Mouse (Mus musculus) embryo, embryonic 10.5 days (tissue): ENCODE measurements around the gene Gbf1.

ENCODE experiments used
- DNase-seq: peaks from one replicate; pipeline ENCODE4 v3.0.0-alpha.2; 2015; ENCODE audit warnings: low spot score

The Gbf1 gene

DNA sequence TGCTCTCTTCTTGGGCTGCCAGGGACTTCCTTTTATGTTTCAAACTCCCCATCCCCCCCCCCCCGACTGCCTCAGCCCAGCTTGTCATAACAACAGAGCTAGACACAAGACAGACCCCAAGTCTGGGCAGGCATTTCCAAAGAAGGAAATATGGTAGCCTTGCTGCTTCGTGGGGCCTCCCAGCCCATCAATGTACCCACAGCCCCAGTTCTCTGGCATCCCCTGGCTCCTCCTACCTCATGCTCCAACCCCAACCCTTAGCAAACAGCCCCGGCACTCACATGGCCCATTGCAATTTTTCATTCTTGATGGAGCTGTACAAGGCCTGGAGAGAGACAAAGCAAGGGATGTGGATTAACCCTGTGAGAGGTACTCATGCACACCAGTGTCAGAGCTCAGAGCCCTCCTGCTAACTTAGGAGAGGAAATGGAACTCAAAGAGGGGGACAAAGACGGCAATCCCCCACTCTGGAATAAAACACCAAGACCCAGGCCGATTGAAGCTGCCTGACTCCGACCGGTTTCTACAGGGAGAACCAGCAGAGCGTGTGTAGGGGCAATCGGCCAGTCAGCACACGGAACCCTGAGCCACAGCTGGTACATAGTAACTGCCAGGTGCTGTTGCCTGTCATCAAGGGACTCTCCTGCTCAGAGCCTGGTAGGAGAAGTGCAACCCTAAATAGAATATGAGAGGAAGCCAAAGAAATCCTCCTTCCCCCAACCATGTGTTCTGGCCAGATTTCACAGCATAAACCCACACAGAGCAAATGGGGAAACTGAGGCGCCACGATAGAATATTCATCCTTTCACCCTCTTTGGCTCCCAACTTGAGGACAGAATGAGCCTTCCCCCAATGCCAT, 163.7 kb downstream of the Gbf1 start:
- no peak for DNase-seq

DNA sequence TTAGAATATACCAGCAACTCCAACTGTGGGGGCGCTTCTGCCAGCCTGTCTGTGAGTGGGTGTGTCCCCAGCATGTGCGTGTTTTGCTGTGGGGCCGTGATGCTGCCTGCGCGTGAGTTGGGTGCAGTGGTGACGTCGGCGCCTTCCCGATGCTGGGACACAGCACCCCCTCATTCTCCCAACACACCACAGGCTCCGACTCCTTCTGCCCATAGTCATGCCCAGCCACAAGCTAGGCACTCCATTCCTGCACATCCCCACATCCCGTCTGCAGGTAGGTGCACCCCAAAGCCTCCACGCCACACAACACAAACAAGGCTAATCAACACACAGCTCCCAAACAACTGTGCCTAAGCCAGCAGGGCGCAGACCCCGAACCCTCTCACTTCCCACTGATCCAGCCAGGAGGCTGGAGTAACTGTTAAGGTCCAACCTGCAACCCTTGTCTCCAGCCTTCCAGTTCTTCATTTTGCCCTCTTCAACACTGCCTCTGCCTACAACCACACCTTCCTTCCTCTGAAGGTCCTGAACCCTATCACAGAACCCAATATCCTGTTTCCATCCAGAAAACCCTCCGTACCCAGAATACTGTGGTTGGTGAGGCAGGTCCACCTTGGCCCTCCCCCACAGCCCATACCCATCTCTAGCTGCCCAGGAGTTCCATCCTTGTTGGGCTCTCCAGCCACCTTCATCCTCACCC, 164.7 kb downstream of the Gbf1 start:
- no peak for DNase-seq

DNA sequence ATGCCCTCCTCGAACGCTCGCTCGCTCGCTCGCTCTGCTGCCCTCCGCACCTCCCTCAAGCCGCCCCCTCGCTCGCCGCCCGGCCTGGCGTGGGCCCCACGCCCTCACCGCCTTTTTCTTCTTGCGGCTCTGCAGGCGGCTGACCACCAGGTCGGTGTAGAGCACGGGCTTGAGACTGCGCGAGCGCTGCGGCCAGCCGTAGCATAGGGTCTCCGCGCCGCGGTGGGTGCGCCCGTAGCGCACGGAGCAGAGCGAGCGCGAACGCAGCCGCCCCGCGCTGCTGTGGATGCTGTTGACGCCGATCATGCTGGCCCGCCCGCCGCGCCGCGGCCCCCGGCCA, 165.2 kb downstream of the Gbf1 start:
- DNase-seq: no peak

DNA sequence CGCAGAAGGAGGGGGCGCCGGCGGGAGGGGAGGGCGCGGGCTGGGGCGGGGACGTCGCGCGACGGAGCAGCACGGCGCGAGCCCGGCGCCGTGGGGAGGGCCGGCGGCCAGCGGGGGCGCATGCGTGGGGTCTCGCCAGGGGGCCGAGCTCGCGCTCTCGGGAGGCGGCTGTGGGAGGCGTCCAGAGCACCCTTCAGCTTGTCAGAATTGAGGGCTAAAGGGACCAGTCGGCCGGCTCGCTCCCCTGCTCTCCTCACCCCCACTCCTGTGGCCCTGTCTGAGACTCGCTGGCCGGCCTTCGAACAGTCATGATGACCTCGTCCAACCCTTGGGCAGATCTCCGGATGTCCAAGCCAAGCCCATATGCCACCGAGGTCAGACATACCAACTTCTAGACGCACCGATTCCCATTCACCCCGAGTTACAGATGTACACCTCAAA, 165.7 kb downstream of the Gbf1 start:
- DNase-seq: no peak

DNA sequence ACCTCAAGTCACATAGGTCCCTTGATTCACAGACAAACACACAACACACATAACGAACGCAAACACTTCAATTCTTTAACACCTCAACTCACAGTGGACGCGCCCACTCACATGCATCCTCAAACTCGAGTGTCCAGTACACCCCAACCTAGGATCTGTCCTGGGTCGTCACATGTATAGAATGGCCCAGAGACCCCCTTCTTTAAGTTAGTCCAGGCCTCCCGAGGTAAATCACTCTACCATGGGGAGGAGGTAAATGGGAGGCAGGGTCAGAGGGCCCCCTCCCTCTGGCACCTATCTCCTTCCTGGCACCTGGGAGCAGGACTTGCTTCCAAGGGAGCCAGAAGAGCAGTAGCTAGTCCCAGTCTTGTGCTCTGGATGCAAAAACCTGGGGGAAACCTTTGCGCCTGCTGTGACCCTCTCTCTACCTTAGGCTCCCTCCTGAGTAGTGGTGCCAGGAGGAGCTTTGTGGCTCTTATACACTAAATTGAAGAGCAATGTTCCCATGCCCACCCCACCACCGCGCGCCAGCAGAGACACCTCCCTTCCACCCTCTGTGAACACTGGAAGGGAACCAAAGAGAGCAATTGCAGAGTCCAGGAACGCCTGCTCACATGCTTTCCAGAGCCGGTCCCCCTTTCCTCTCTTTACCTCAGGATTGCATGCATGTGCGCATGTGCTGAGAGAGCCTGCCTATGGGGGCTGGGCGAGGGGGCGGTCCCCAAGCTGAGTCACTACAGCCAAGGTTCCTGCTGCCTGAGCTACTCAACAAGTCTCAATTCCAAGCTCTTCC, 166.5 kb downstream of the Gbf1 start:
- peak; percentile 68 for DNase-seq

DNA sequence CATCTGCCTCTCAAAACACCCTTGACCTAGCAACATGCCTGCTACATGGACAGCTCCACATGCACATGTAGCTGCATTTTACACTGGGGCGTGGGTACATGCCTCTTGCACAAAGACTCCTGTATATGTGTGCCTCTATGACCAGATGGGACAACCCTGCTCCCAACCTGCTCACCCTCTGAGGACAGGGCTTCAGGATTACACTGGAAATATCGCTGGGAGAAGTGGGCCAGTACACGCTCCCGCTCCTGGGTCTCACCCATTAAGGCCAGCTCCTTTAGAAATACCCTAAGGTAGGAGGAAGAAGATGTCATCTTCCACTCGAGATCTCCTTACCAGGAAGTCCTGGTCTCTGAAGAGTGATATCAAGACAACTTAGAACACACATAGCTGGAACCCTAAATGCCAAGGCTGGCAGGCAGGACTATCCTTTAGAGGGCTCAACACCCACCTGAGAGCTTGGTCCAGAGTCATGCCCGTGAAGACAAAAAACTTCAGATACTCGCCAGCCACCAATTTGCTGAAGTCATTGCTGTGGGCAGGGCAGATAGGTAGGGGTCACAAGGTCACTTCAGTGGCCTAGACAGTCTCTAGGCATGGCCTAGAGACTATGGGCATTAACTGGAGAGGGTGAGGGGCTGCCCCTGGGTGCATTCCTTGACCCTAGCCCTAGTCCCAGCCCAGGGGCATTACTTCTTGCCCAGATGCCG, 167.9 kb downstream of the Gbf1 start:
- DNase-seq: no peak

DNA sequence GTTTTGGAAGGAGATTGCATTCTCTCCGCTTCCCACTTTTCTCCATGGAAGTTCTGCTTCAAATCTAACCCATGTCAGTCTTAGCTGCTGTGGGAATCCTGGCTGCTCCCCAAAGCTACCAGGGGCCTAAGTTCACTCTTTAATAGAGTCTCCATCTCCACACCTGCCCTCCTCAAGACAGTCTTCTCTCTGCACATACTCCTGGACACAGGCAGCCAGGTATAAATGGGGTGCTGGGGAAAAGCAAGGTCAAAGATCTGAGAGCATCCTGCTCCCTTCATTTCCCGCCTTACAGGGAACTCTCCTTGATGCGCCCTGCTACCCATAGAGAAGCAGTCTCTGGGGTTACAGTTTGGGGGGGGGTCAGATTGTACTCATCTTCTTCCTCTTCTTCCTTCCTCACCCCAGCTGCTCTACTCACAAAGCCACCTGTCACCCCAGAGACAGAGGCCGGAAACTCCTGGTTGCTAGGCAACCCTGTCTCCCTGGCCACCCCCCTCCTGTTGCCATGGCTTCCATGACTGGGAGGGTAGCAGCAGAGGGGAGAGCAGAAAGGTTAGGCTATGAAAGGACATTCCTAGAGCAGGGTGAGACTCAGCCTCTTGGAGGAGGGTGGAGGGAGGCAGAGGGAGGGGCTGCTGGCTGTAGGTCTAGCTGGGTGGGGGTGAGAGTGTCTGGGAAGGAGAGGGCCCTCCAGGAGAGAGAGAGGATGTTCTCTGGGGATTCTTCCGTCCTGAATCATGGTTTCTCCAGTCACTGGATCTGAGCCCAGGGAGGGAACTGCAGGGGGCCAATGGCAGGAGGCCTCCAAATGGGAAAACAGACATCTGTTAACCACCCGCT, 169.0 kb downstream of the Gbf1 start:
- DNase-seq: peak; percentile 79

DNA sequence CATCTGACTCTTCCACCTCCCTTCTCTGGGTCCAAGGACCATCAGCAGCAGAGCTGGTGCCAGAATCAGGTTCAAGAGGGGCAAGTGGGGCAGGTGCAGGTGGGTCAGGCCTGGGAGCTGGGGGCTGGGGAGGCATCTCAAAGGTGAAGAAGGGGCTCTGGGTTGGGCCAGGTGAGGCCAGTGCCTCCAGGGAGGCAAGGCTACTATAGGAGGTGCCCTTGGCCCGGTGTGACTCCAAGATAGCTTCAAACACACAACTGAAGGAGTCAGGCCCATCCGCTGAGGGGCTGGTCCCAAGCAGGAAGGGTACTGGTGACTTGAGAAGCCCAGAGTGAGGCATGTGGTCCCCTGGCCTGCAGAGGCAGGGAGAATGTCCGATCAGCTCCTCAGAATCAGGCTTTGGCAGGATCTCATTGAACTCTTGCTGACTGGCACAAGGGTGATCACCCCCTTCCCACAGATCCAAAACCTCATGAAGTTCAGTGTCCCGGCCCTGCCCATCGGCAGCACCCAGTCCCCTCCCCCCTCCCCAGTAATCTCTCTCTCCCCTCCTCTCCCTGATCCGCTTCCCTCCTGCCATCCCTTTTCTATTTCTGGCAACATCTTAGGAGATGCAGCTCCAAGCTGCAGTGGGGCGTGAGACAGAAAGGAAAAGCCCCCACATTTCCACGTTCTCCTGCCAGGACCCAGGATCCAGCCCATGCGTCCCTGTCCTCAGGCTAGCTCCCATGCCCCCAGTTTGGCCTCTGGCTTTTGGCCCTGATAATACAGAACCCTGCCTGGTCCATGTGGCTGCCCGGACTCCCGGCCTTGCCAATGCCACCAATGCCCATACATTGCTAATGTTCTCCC, 170.1 kb downstream of the Gbf1 start:
- no peak for DNase-seq

DNA sequence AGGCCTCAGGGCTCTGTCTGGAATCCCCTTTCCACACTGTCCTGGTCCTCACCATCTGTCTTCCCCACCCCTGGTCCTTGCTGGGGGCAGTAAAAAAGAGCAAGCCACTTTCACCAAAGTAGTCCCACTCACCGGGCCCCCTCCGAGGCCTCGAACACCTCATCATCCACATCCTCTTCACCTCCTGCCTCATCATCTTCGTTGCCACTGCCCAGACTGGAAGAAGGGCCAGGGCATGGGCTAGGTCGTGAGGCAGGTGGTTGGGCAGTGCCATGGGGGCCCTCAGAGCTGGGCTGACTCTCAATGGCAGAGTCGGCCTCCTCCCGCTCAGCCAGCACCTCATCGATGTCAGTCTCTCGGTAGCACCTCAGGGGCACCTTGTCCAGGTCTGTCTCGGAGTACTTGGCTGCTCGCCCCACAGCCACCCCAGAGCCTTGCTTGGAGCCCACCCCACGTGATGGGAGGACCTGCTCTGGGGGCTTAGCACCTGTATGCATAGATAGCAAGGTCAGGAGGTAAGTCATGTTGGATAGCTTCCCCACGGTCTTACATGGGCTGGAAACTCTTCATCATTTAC, 170.8 kb downstream of the Gbf1 start:
- no peak for DNase-seq

DNA sequence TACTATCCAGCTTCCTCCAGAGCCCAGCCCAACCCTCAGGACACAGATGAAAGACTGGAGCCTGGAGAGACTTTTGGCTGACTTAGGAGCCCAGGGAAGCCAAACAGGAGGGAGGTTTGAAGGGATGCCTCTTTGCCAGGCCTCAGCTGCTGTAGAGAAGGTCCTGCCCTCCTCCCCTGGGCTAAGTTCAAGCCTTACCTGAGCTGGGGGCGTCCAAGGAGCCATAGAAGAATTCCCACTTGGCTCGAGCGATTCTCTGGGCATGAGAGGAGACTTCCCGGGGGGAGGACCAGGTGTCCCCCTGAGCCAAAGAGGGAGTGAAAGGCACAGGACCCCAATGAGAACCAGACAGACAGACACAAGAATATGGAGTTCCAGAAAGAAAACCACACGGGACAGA, 171.4 kb downstream of the Gbf1 start:
- no peak for DNase-seq

DNA sequence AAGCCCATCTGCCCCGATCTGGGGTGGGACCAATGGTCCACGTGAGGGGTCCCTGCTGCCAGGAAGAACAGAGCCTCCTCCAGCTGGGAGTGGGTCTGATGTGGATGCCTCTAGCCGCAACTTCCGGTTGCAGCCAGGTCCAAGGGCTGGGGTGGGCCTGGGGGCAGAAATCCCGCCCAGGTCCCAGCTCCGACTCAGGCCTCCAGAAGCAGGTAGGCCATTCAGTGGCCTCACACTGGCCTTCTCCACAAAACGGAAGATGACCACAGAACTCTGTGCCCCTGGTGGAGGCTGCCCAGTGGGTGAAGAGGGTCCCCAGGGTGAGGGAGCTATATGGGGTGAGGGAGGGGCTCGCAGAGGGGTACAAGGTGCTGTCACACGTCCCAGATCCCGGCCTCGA, 172.1 kb downstream of the Gbf1 start:
- no peak for DNase-seq

DNA sequence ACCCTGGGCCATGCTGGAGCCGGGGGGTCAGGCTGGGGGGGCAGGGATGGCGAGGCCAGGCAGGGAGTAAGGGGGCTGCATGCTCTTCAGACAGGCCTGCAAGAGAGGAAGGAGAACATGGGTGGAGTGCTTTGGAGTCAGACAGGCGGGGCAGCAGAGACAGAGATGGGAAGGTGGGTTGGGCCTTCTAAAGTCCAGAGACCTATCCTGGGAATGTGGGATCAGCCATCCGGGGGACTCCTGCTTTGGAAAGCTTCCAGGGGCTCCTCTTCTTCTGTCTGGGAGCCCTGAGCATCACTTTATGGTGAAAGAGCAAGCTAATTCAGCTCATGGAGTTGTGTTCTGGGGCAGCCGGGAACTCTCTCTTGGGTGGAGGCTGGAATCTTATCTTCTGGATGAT, 172.6 kb downstream of the Gbf1 start:
- DNase-seq: no peak

DNA sequence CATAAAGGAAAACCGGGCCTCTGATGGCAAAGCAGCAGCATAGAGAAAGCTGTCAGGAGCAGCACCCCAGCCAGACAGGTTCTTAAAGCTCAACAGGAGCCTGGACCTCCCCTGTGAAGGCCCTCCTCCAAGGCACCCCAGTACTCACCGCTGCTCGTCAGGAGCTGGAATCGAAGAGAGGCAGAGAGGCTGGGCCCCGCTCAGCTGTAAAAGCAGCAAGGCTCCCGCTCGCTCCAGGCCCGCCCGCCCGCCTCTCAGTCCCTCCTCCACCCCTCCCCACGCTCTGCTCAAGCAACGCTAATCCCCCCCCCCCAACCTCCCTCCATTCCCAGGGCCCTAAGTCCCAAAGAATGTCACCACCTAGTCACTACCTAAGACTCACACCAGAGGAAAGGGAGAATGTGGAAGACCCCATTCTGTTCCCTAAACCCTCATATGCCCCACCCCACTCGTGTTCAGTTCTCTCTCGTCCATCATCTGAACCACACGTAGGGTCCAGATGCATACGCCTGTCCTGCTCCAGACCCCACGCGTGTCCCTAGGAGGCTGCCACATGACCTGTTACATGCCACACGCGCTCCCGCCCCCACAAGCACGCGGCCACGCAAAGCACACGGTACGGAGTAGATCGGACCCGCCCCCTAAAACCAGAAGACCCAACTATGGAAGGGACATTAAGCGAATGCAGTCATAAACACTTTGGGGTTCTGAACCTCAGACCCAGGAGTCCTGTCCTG, 173.9 kb downstream of the Gbf1 start:
- no peak for DNase-seq

DNA sequence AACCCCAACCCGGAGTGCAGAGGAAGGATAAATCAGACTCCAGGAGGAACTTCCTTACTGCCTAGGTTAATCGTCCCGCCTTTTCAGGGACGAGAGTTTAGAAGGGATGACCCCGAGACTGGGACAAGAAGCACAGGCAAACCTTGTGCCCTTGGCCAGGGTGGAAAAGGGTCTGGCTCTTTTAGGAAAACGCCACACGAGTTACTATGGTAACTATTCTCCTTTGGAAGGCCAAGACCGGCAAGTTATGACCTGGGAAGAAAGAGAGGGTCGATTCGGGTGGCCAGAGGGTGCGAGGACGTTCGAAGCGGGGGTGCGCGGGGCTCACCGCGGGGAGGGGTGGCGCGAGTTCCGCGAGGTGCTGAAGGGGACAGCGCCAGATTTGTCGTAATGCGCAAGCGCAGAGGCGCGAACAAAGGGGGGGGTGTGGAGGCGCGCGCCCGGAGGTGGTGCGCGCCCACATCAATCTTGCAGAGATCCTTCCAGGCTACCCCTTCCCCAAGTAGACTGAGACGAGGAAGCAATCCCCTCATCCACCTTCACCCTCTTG, 174.5 kb downstream of the Gbf1 start, which contains the start of gene Psd:
Psd (minus strand) TSS at position 401 of the 550 bp plus-strand sequence.
- peak; percentile 69 for DNase-seq

DNA sequence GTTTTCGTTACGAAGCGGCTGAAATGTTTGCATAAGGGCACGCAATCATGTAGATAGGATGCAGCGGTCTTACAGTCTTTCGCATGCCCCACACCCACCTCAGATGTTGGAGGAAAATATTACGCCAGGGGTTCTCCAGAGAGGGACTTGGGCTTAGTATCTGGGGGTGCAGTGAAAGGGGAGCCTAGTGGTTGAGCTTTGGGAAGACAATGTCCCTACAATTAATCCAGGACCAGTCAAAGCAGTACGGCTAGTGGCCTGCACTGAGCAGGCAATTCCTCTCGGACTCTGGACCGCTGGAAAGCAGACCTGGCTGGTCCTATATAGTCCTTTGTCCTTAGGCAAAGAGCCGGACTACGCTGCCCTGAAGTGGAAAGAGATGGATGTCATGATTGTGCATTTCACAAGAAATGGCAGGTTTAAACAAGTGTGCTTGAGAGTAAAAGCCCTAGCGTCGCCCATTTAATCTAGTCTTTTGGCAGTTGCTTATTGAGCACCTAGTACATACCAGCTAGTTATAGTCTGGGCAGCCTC, 175.3 kb downstream of the Gbf1 start:
- DNase-seq: no peak

DNA sequence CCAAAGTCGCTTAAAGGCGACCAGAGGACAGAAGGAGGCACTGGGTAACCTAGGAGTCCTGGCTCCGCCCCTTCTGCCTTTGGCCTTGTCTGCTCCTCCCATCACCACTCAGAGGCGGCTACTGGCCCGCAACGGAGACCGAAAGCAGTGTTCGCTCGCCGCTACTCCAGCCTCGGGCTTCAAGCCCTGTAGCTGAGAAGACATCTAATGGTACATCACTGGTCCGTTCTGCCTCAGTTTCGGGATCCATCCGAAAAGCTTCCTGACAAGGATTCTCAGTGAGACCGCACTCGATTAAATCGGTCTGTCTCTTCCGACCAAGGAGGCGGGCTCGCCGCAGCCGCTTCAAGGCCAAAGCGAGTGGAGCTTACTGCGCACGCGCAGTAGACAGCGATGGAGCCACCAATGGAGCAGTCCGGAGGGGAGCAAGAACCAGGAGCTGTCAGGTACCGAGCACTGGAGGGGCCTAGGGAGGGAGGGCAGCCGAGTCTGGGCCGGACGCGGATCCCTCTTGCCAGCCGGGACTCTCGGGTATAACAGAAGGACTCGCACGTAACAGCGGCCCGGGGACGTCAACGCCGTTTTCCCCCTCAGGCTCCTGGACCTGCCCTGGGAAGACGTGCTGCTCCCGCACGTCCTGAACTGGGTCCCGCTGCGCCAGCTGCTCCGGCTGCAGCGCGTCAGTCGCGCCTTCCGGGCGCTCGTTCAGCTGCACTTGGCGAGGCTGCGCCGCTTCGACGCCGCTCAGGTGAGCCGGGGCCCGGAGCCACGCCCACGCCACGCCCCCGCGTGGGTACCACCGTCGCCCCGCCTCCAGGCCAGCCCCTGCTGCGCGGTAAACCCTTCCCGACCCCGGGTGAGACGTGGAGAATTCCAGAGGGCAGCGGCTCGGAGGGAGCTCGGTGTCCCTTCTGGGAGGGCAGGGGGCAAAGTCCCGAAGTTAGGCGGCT, 176.0 kb downstream of the Gbf1 start, which contains the start of gene Fbxl15:
Fbxl15 (plus strand) TSS at position 104 of the 950 bp plus-strand sequence.
- peak; percentile 97 for DNase-seq

DNA sequence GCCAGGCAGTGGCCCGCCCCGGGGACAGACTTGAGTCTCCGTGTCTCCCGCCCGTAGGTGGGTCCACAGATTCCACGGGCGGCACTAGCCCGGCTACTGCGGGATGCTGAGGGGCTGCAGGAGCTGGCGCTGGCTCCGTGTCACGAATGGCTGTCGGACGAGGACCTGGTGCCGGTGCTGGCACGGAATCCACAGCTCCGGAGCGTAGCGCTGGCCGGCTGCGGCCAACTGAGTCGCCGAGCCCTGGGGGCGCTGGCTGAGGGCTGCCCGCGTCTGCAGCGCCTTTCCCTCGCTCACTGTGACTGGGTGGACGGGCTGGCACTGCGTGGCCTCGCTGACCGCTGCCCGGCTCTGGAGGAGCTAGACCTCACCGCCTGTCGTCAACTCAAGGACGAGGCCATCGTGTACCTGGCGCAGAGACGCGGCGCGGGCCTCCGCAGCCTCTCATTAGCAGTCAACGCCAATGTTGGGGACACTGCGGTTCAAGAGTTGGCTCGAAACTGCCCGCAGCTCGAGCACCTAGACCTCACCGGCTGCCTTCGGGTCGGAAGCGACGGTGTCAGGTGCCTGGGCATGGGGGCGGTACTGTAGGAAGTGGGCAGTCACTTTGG, 176.8 kb downstream of the Gbf1 start:
- no peak for DNase-seq
